In the genomic region with DNA sequence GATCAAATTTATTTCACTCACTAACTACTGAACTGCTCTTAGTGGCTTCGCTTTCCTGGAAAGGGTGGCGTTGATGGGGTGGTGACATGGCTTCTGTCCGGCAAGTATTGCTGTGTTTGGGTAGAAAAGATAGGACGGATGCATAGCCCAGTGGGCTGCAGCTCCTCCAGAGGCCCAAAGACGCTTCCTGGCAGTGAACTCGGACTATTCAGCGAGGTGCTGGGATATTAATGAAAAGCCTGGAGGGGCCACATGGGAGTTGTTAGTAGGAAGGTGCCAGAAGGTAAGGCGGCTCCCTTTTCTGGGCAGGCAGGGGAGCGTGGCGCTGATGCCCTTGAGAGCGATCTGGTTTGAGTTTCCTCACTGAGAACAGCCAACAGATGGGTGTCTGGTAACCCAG, we compare ENCODE assay signal across 29 mouse cellular contexts. TPM values are rescaled to one million over a fixed set of nuclear protein-coding genes. Genes with fewer than 3 reads are reported as not detected.
DNase-seq lines count a peak whose midpoint lies in the region; ATAC-seq and TF ChIP-seq lines count a peak whose summit lies in the region.
"Had no signal": no experiment of that assay in that cellular context is flagged by ENCODE, and none has a peak within 500 bp of the region (broad histone marks: within the 10 kb centered on the region; RNA-seq: fewer than 3 reads in every experiment).

No protein-coding gene starts in this region.

- no peak overlapping the region for H3K4me3 ChIP-seq in forebrain, embryonic 10.5 days
- no peak overlapping the region for H3K4me3 ChIP-seq in forebrain, embryonic 12.5 days (replicated peaks)
- H3K4me3 ChIP-seq in heart, embryonic 13.5 days: no peak overlapping the region
- H3K4me3 ChIP-seq in ES-E14 (ENCODE audit: insufficient read depth in 1 of 2, low read depth in 1 of 2, low read length in 2 of 2, poor library complexity in 1 of 2, severe bottlenecking in 1 of 2): no peak overlapping the region
- H3K4me3 ChIP-seq in embryonic facial prominence, embryonic 15.5 days (replicated peaks): no peak overlapping the region
- H3K4me3 ChIP-seq: kidney, embryonic 15.5 days; layer of hippocampus, adult 2 months; left cerebral cortex, adult 2 months; limb, embryonic 12.5 days; liver, embryonic 15.5 days; midbrain, embryonic 10.5 days; midbrain, embryonic 15.5 days; neural tube, embryonic 15.5 days had no signal

- no peak overlapping the region for H3K4me2 ChIP-seq in forebrain, embryonic 12.5 days
- peak overlapping the region; percentile 12 for H3K4me2 ChIP-seq in heart, embryonic 13.5 days
- no peak overlapping the region for H3K4me2 ChIP-seq in embryonic facial prominence, embryonic 15.5 days (replicated peaks)
- H3K4me2 ChIP-seq: hindbrain, embryonic 14.5 days; kidney, embryonic 15.5 days; limb, embryonic 12.5 days; liver, embryonic 15.5 days; lung, embryonic 14.5 days; midbrain, embryonic 15.5 days; neural tube, embryonic 15.5 days had no signal

- WGBS in forebrain, embryonic 10.5 days: 89% methylated on average over 11 of the region's 11 CpGs
- 90% methylated on average over 11 of the region's 11 CpGs for WGBS in forebrain, embryonic 12.5 days
- 47% methylated on average over 11 of the region's 11 CpGs for WGBS in heart, embryonic 13.5 days
- whole genome bisulfite sequencing in embryonic facial prominence, embryonic 15.5 days: 66% methylated on average over 11 of the region's 11 CpGs

- no peak for ATAC-seq in forebrain, embryonic 12.5 days (ENCODE audit: low FRiP score)
- no peak for ATAC-seq in heart, embryonic 13.5 days (ENCODE audit: extremely low read depth, insufficient number of reproducible peaks, low FRiP score, low TSS enrichment)
- ATAC-seq in embryonic facial prominence, embryonic 15.5 days (ENCODE audit: insufficient number of reproducible peaks, low FRiP score, low TSS enrichment, low read depth): peak; percentile 31; the same call in 1 of the 2 replicates
- ATAC-seq: forebrain, embryonic 16.5 days; inflammation-experienced regulatory T-cells, adult 6 months; midbrain, embryonic 15.5 days; Patski had no signal

- H3K27me3 ChIP-seq in forebrain, embryonic 10.5 days (ENCODE audit: poor library complexity, severe bottlenecking): no peaks in the 10 kb centered on the region
- H3K27me3 ChIP-seq in forebrain, embryonic 12.5 days: no peaks in the 10 kb centered on the region
- H3K27me3 ChIP-seq in heart, embryonic 13.5 days (replicated peaks): peaks cover 2% of the 10 kb centered on the region; the same call in 1 of the 2 replicates
- H3K27me3 ChIP-seq in embryonic facial prominence, embryonic 15.5 days: no peaks in the 10 kb centered on the region
- H3K27me3 ChIP-seq: kidney, embryonic 15.5 days; limb, embryonic 12.5 days; liver, embryonic 15.5 days; midbrain, embryonic 15.5 days; neural tube, embryonic 15.5 days; Patski had no signal

- no peak overlapping the region for H3K9ac ChIP-seq in forebrain, embryonic 12.5 days
- no peak overlapping the region for H3K9ac ChIP-seq in heart, embryonic 13.5 days
- no peak overlapping the region for H3K9ac ChIP-seq in ES-E14 (ENCODE audit: insufficient read depth, low read depth, low read length, poor library complexity, severe bottlenecking)
- no peak overlapping the region for H3K9ac ChIP-seq in embryonic facial prominence, embryonic 15.5 days
- H3K9ac ChIP-seq: hindbrain, embryonic 14.5 days; kidney, embryonic 15.5 days; limb, embryonic 12.5 days; liver, embryonic 15.5 days; lung, embryonic 14.5 days; midbrain, embryonic 15.5 days; neural tube, embryonic 15.5 days had no signal

- no peaks in the 10 kb centered on the region for H3K9me3 ChIP-seq in forebrain, embryonic 10.5 days
- no peaks in the 10 kb centered on the region for H3K9me3 ChIP-seq in forebrain, embryonic 12.5 days
- H3K9me3 ChIP-seq in heart, embryonic 13.5 days: no peaks in the 10 kb centered on the region
- H3K9me3 ChIP-seq in ES-E14 (ENCODE audit: control insufficient read depth, insufficient read depth, low read depth, low read length): no peaks in the 10 kb centered on the region; the same call in 1 of the 2 replicates
- no peaks in the 10 kb centered on the region for H3K9me3 ChIP-seq in embryonic facial prominence, embryonic 15.5 days (replicated peaks)
- H3K9me3 ChIP-seq: kidney, embryonic 15.5 days; liver, embryonic 15.5 days; midbrain, embryonic 10.5 days; midbrain, embryonic 15.5 days; neural tube, embryonic 15.5 days had no signal

- in situ Hi-C loops in ES-E14 (cut with MboI; ENCODE audit: low sequenced_read_pairs in 2 of 2, unreplicated experiment in 2 of 2): loop anchor here in 1 of 2 experiments (10.0 kb wide), 1 partner anchor 413 kb away; no protein-coding TSS in a partner anchor

- DNase-seq in forebrain, embryonic 10.5 days (ENCODE audit: extremely low spot score, low spot score): peak; percentile 13
- DNase-seq in heart, postnatal 10 days: no peak
- DNase-seq in ES-E14 (ENCODE audit: low read depth, low spot score): no peak
- no peak for DNase-seq in layer of hippocampus, adult 11-12 months (ENCODE audit: low spot score)
- no peak for DNase-seq in yolk sac, embryonic 10.5 days (ENCODE audit: low spot score)
- DNase-seq: adrenal gland, postnatal 14 days; cerebellum, adult 11-12 months; cerebellum, adult 9-11 months; embryo, embryonic 11 days; kidney, adult 18-20 months; kidney, postnatal 25 days; lung, embryonic 14.5 days; lung, postnatal 14 days; right cerebral cortex, postnatal 14 days had no signal

- H3K36me3 ChIP-seq in forebrain, embryonic 10.5 days (replicated peaks): peaks cover 11% of the 10 kb centered on the region
- H3K36me3 ChIP-seq in forebrain, embryonic 12.5 days (replicated peaks): 0 out of 2 replicates have a peak, but pooled peaks cover 4% of the 10 kb centered on the region
- peaks cover 18% of the 10 kb centered on the region for H3K36me3 ChIP-seq in heart, embryonic 13.5 days
- H3K36me3 ChIP-seq in ES-E14 (ENCODE audit: control insufficient read depth, insufficient read depth, low read length, poor library complexity, severe bottlenecking): no peaks in the 10 kb centered on the region
- H3K36me3 ChIP-seq in embryonic facial prominence, embryonic 15.5 days: peaks cover 18% of the 10 kb centered on the region
- H3K36me3 ChIP-seq: liver, embryonic 15.5 days; midbrain, embryonic 15.5 days had no signal

- intact Hi-C loops in heart, postnatal 10 days (cut with DNase I): no loop called here

- H3K4me1 ChIP-seq in forebrain, embryonic 10.5 days: peaks cover 10% of the 10 kb centered on the region
- peaks cover 6% of the 10 kb centered on the region; the same call in 1 of the 2 replicates for H3K4me1 ChIP-seq in forebrain, embryonic 12.5 days
- peaks cover 21% of the 10 kb centered on the region for H3K4me1 ChIP-seq in heart, embryonic 13.5 days
- peaks cover 4 to 6% of the 10 kb centered on the region in 2 experiments; a peak in 3 of 4 replicates for H3K4me1 ChIP-seq in ES-E14 (ENCODE audit: control insufficient read depth in 2 of 2, insufficient read depth in 2 of 2, low read length in 2 of 2, poor library complexity in 1 of 2)
- peaks cover 24% of the 10 kb centered on the region; the same call in 1 of the 2 replicates for H3K4me1 ChIP-seq in embryonic facial prominence, embryonic 15.5 days

- no peak overlapping the region for H3K27ac ChIP-seq in forebrain, embryonic 10.5 days
- H3K27ac ChIP-seq in forebrain, embryonic 12.5 days: no peak overlapping the region
- peak overlapping the region; percentile 33; the same call in 1 of the 2 replicates for H3K27ac ChIP-seq in heart, embryonic 13.5 days (replicated peaks)
- no peak overlapping the region for H3K27ac ChIP-seq in ES-E14 (ENCODE audit: insufficient read depth, low read depth, low read length, poor library complexity, severe bottlenecking)
- H3K27ac ChIP-seq in embryonic facial prominence, embryonic 15.5 days (replicated peaks): peak overlapping the region; percentile 9; the same call in 1 of the 2 replicates
- H3K27ac ChIP-seq: hindbrain, embryonic 14.5 days; kidney, embryonic 15.5 days; limb, embryonic 12.5 days; liver, embryonic 15.5 days; midbrain, embryonic 10.5 days; midbrain, embryonic 15.5 days; neural tube, embryonic 15.5 days had no signal

TF ChIP-seq in ES-E14, 5 proteins besides CTCF, POLR2A, EP300 and RAD21:
- TF ChIP-seq HCFC1 (IDR thresholded peaks at IDR 0.05; ENCODE audit: borderline replicate concordance, insufficient read depth, low read length): no peak
- TF ChIP-seq MAFK (IDR thresholded peaks at IDR 0.05; ENCODE audit: insufficient read depth, low read depth, low read length): no peak
- TF ChIP-seq CHD2 (IDR thresholded peaks at IDR 0.05; ENCODE audit: low read depth, low read length): no peak
- TF ChIP-seq ZNF384 (IDR thresholded peaks at IDR 0.05; ENCODE audit: low read depth, low read length): 0 out of 2 replicates have a peak, but pooled peaks have one; percentile 35
- no peak for TF ChIP-seq ZC3H11A (IDR thresholded peaks at IDR 0.05; ENCODE audit: borderline replicate concordance, low read depth, low read length)

RNA-seq across cellular contexts. Expression of a gene that starts 30.0 kb away (rescaled TPM):
- polyA plus RNA-seq in forebrain, embryonic 10.5 days (2016; fragmentation: Nextera tagmentation; extraction: Ambion mirVana): 217 and 218 TPM in 2 replicates
- 248 and 252 TPM in 2 replicates for polyA plus RNA-seq in forebrain, embryonic 12.5 days (2016; fragmentation: Nextera tagmentation; extraction: Ambion mirVana)
- 181 and 194 TPM in 2 replicates for polyA plus RNA-seq in heart, embryonic 13.5 days (2015; fragmentation: Nextera tagmentation; extraction: Ambion mirVana)
- total RNA-seq in heart, postnatal 10 days (2021): 100 to 1,000 TPM; 166 to 172 TPM
- 68.8 and 86.2 TPM in 2 replicates for total RNA-seq in ES-E14 (2012; rRNA removed)
- 215 TPM in 2 replicates for polyA plus RNA-seq in embryonic facial prominence, embryonic 15.5 days (2015; fragmentation: Nextera tagmentation; extraction: Ambion mirVana)

Comparison
In these comparisons a context has a peak if more than half of its experiments do, and no peak if none do; other contexts are left out.
1. H3K27ac ChIP-seq: peak in heart, embryonic 13.5 days (single experiment) and embryonic facial prominence, embryonic 15.5 days (single experiment); none in forebrain, embryonic 10.5 days (single experiment), forebrain, embryonic 12.5 days (single experiment) and ES-E14 (single experiment).